Mouse (Mus musculus): Measurements from ENCODE around the gene Larp1b. TPM values are rescaled to one million over a fixed set of nuclear protein-coding genes. Genes with fewer than 3 reads are reported as not detected.
"Not testable (repeated sequence)": the region's sequence is repeated elsewhere in the genome, so short reads cannot be mapped to it uniquely, and the experiment has no call there.

Larp1b gene
- 20.7 and 37.9 TPM in 2 replicates for total RNA-seq (2014; rRNA removed; ENCODE audit: low replicate concordance)
- polyA plus RNA-seq (2015; fragmentation: Nextera tagmentation; extraction: Ambion mirVana), result 33.2 and 35.4 TPM in 2 replicates

DNA sequence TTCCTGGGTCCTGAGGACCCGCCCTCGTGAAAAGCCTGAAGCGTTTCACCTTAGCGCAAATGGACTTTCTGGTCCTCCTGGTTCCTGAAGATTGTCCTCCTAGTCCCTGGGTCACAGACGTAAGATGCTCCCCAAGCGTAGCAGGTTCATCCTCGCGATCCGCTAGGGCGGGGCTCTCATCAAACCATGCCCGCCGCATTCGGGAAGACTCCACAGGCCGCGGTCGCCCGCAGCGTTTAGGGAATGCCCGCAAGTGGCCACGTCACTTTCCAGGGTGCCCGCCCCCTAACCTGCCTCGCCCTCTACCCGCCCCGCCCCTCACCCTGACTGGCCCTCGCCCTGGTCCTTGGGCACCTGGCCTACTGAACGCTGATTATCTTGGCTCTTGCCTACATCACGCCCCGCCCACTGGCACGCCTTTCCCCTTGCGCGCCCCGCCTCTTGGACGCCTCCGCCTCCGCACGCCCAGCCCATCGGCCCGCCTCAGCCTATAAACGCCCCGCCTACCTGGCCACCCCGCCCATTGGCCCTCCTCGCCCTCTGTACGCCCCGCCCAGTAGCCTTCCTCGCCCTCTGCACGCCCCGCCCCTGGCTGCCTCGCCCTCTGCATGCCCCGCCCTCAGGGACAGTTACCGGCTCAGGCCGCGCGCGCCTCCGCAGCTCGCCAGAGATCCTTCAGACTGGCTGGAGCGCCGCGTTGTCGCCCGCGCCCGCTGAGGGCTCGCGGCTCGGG lies at the start of gene Larp1b:
TSS of gene Larp1b (plus strand) at position 659 of the 733 bp plus-strand sequence.
- H3K4me1 ChIP-seq (ENCODE audit: control insufficient read depth, insufficient read depth), result peaks cover 4% of the 10 kb centered on the region; the same call in 1 of the 2 replicates
- H3K9ac ChIP-seq (replicated peaks; ENCODE audit: low read depth, low read length), result peak within 1 kb of the TSS; percentile 88
- H3K4me3 ChIP-seq (ENCODE audit: low read depth, low read length), result peak within 1 kb of the TSS; percentile 73
- ATAC-seq (ENCODE audit: insufficient read depth, low read depth) (peak; percentile 95), DNase-seq (ENCODE audit: low spot score) (peak; percentile 98)
- TF ChIP-seq CTCF (IDR thresholded peaks at IDR 0.05; ENCODE audit: low read depth) (no peak), EP300 (IDR thresholded peaks at IDR 0.05; ENCODE audit: low read depth) (no peak)
- H3K4me2 ChIP-seq (ENCODE audit: low read depth, low read length), result peak within 1 kb of the TSS; percentile 90
- H3K36me3 ChIP-seq (replicated peaks; ENCODE audit: control insufficient read depth, insufficient read depth, low read length), result no peaks in the 10 kb centered on the region
- H3K27me3 ChIP-seq (ENCODE audit: control insufficient read depth, insufficient read depth, low read length), result no peaks in the 10 kb centered on the region
- H3K27ac ChIP-seq (ENCODE audit: low read depth), result peak within 1 kb of the TSS; percentile 92
- WGBS, result under 1% methylated on average over 63 of the region's 66 CpGs
- no peaks in the 10 kb centered on the region for H3K9me3 ChIP-seq (replicated peaks; ENCODE audit: control insufficient read depth, low read length)

DNA sequence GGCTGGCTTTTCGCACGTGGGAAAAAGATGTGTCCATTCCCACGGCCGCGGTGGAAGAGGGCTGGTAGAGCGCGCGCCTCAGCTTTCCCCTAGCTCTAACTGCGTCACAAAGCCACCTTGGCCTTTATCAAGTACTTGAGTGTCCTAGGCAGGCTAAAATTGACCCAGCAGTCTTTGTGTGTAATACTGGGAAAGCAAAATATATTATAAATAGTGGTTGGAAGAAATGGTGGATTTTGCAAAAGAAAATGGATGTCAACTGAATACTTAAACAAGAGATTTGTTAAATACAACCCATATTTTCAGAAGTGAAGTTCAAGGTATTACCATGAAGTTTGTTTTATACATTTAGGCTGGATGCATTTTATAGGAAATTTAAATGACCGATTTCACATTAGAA lies 47.2 kb upstream of the Larp1b start, which contains the start of gene 1700034I23Rik:
TSS of gene 1700034I23Rik (minus strand) at position 101 of the 400 bp plus-strand sequence.
- DNase-seq (ENCODE audit: low spot score); H3K4me2 ChIP-seq (ENCODE audit: low read depth, low read length); H3K4me3 ChIP-seq (ENCODE audit: low read depth, low read length); H3K27me3 ChIP-seq (ENCODE audit: control insufficient read depth, insufficient read depth, low read length); H3K4me1 ChIP-seq (ENCODE audit: control insufficient read depth, insufficient read depth); H3K9ac ChIP-seq (replicated peaks; ENCODE audit: low read depth, low read length); H3K27ac ChIP-seq (ENCODE audit: low read depth); H3K9me3 ChIP-seq (replicated peaks; ENCODE audit: control insufficient read depth, low read length); ATAC-seq (ENCODE audit: insufficient read depth, low read depth): not testable (repeated sequence)
- peaks cover 16% of the 10 kb centered on the region; the same call in 1 of the 2 replicates for H3K36me3 ChIP-seq (replicated peaks; ENCODE audit: control insufficient read depth, insufficient read depth, low read length)
- 94% methylated on average over 5 of the region's 10 CpGs for whole genome bisulfite sequencing

DNA sequence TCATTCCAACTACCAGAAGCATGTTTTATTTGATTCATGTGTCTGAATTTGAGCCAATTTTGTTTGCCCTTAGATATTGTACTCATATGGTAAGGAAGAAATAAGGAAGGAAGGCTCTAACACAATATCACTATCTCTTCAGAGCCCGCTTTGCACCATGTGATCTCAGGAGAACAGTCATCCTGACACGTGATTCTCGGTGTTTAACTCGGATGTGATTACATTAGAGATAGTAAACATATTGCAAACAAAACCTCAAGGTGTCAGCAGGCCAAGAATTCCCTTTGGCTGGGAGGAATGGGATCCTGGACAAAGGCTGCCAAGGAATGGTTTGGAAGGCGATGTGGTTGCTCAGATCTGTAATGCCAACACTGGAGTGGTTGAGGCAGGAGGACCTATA lies 11.4 kb upstream of the Larp1b start:
- Histone ChIP-seq H3K4me3 (ENCODE audit: low read depth, low read length) (no peak overlapping the region), H3K27ac (ENCODE audit: low read depth) (no peak overlapping the region), H3K4me2 (ENCODE audit: low read depth, low read length) (no peak overlapping the region), H3K36me3 (replicated peaks; ENCODE audit: control insufficient read depth, insufficient read depth, low read length) (peaks cover 26% of the 10 kb centered on the region), H3K27me3 (ENCODE audit: control insufficient read depth, insufficient read depth, low read length) (no peaks in the 10 kb centered on the region), H3K9me3 (replicated peaks; ENCODE audit: control insufficient read depth, low read length) (no peaks in the 10 kb centered on the region), H3K4me1 (ENCODE audit: control insufficient read depth, insufficient read depth) (no peaks in the 10 kb centered on the region), H3K9ac (replicated peaks; ENCODE audit: low read depth, low read length) (no peak overlapping the region)
- WGBS, result 81% methylated on average over 5 of the region's 5 CpGs
- ATAC-seq (ENCODE audit: insufficient read depth, low read depth) (no peak), DNase-seq (ENCODE audit: low spot score) (no peak)
- TF ChIP-seq CTCF (IDR thresholded peaks at IDR 0.05; ENCODE audit: low read depth), result no peak
- no peak for TF ChIP-seq EP300 (IDR thresholded peaks at IDR 0.05; ENCODE audit: low read depth)

DNA sequence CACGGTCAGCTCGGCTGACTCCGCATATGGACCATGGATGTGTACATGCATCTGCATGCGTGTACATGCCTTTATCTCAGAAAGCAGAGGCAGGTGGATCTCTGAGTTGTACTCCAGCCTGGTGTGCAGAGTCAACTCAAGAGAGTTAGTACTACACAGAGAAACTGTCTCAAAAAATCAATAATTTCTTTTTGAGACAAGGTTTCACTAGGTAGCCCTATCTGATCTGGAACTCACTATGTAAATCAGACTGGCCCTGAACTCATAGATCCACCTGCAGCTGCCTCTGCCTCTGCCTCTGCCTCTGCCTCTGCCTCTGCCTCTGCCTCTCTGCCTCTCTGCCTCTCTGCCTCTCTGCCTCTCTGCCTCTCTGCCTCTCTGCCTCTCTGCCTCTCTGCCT lies 11.0 kb upstream of the Larp1b start:
- no peak for DNase-seq (ENCODE audit: low spot score)
- ATAC-seq (ENCODE audit: insufficient read depth, low read depth), result no peak
- Histone ChIP-seq H3K9ac (replicated peaks; ENCODE audit: low read depth, low read length) (no peak overlapping the region), H3K36me3 (replicated peaks; ENCODE audit: control insufficient read depth, insufficient read depth, low read length) (peaks cover 22% of the 10 kb centered on the region), H3K4me1 (ENCODE audit: control insufficient read depth, insufficient read depth) (no peaks in the 10 kb centered on the region), H3K4me2 (ENCODE audit: low read depth, low read length) (no peak overlapping the region), H3K27ac (ENCODE audit: low read depth) (no peak overlapping the region), H3K4me3 (ENCODE audit: low read depth, low read length) (no peak overlapping the region), H3K9me3 (replicated peaks; ENCODE audit: control insufficient read depth, low read length) (no peaks in the 10 kb centered on the region), H3K27me3 (ENCODE audit: control insufficient read depth, insufficient read depth, low read length) (no peaks in the 10 kb centered on the region)
- WGBS, result 96% methylated on average over 4 of the region's 4 CpGs
- TF ChIP-seq CTCF (IDR thresholded peaks at IDR 0.05; ENCODE audit: low read depth) (no peak), EP300 (IDR thresholded peaks at IDR 0.05; ENCODE audit: low read depth) (no peak)

DNA sequence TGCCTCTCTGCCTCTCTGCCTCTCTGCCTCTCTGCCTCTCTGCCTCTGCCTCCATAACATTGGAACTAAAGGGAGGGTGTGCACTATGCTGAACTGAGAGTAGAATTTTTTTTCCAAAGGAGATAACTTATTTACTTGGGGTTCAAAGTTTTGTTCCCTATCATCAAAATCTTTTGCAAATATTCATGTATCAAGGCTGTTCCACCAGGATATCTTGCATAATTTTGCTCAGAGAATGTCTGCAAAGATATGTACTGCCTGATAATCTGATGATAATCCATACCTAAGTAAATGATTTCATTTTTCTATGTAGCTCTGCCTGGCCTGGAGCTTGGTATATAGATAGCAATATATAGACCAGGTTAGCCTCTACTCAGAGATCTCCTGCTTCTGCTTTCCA lies 10.6 kb upstream of the Larp1b start:
- TF ChIP-seq CTCF (IDR thresholded peaks at IDR 0.05; ENCODE audit: low read depth) (no peak), EP300 (IDR thresholded peaks at IDR 0.05; ENCODE audit: low read depth) (no peak)
- H3K4me3 ChIP-seq (ENCODE audit: low read depth, low read length), result no peak overlapping the region
- no peaks in the 10 kb centered on the region for H3K9me3 ChIP-seq (replicated peaks; ENCODE audit: control insufficient read depth, low read length)
- H3K27ac ChIP-seq (ENCODE audit: low read depth), result no peak overlapping the region
- H3K27me3 ChIP-seq (ENCODE audit: control insufficient read depth, insufficient read depth, low read length), result no peaks in the 10 kb centered on the region
- no peaks in the 10 kb centered on the region for H3K4me1 ChIP-seq (ENCODE audit: control insufficient read depth, insufficient read depth)
- H3K9ac ChIP-seq (replicated peaks; ENCODE audit: low read depth, low read length), result no peak overlapping the region
- H3K4me2 ChIP-seq (ENCODE audit: low read depth, low read length), result no peak overlapping the region
- ATAC-seq (ENCODE audit: insufficient read depth, low read depth), result no peak
- no peak for DNase-seq (ENCODE audit: low spot score)
- H3K36me3 ChIP-seq (replicated peaks; ENCODE audit: control insufficient read depth, insufficient read depth, low read length), result peaks cover 18% of the 10 kb centered on the region

Data from heart, postnatal 0 days (tissue).